Comparison of ENCODE assay signal across 8 mouse cellular contexts in the genomic region with DNA sequence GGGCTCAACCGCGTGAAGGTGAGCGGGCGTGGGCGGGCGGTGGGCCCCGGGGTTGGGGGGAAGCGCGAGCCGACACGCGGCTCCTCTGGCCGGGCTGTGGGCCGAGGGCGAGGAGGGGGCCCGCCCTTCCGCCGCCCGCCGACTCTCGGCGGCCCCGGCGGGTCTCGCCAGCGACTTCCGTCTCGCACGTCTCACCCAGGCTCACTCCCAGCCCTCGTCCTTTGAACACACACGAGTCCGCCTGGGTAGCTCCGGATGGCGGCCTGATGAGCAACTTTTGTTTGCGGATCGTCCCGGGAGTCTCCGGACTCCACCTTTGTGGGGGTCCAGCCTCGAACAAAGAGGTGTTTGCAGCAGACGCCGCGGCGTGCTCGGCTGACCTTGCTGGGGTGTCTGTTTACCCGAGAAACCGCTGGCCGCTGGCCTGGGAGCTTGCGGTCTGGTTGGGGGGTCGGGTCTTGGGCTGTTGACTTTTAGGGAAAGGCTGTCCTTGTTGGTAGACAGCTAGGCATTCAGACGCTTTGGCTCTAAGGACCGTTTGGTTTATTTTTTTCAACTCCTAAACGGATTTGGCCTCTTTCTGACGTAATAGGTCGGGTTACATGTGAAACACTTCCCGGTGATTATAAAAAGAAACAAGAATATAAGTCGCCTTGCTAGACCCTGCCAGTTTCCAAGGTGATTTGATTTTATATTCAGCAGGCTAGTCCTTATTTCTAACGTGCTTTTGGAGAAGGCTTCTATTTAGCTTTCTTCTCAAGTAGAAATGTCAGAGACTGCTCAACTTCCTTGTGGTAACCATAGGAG. TPM values are rescaled to one million over a fixed set of nuclear protein-coding genes. Genes with fewer than 3 reads are reported as not detected.
DNase-seq lines count a peak whose midpoint lies in the region; ATAC-seq and TF ChIP-seq lines count a peak whose summit lies in the region.

No protein-coding gene starts in this region.

- peak overlapping the region; percentile 51 for H3K4me3 ChIP-seq in cerebellum, adult 2 months (replicated peaks; ENCODE audit: insufficient read depth, low read depth, low read length)
- peak overlapping the region; percentile 76 for H3K4me3 ChIP-seq in embryonic facial prominence, embryonic 13.5 days
- peak overlapping the region; percentile 89 for H3K4me3 ChIP-seq in heart, embryonic 15.5 days

- peak; percentile 81 for ATAC-seq in embryonic facial prominence, embryonic 13.5 days (ENCODE audit: insufficient number of reproducible peaks, insufficient read depth, low FRiP score, low TSS enrichment, low read depth)
- ATAC-seq in heart, embryonic 15.5 days (replicated peaks; ENCODE audit: insufficient number of reproducible peaks, insufficient read depth, low FRiP score, low read depth): peak; percentile 74
- ATAC-seq in megakaryocyte, adult 5-6 weeks (ENCODE audit: poor library complexity, severe bottlenecking): peak; percentile 53

- peak overlapping the region; percentile 78 for H3K4me2 ChIP-seq in embryonic facial prominence, embryonic 13.5 days
- peak overlapping the region; percentile 70 for H3K4me2 ChIP-seq in heart, embryonic 15.5 days

- 2% methylated on average over 57 of the region's 57 CpGs for WGBS in cerebellum, adult 2 months
- under 1% methylated on average over 56 of the region's 57 CpGs for WGBS in embryonic facial prominence, embryonic 13.5 days
- WGBS in heart, embryonic 15.5 days: 0% methylated on average over 49 of the region's 57 CpGs

- peaks cover 12% of the 10 kb centered on the region for H3K36me3 ChIP-seq in embryonic facial prominence, embryonic 13.5 days
- peaks cover 10% of the 10 kb centered on the region; the same call in 1 of the 2 replicates for H3K36me3 ChIP-seq in heart, embryonic 15.5 days

- H3K27me3 ChIP-seq in cerebellum, adult 2 months (ENCODE audit: control insufficient read depth, insufficient read depth, low read length): peaks cover 8% of the 10 kb centered on the region; the same call in 1 of the 2 replicates
- H3K27me3 ChIP-seq in embryonic facial prominence, embryonic 13.5 days: no peaks in the 10 kb centered on the region
- no peaks in the 10 kb centered on the region for H3K27me3 ChIP-seq in heart, embryonic 15.5 days

- H3K9ac ChIP-seq in embryonic facial prominence, embryonic 13.5 days: peak overlapping the region; percentile 94
- peak overlapping the region; percentile 94 for H3K9ac ChIP-seq in heart, embryonic 15.5 days

- no peaks in the 10 kb centered on the region for H3K9me3 ChIP-seq in embryonic facial prominence, embryonic 13.5 days
- H3K9me3 ChIP-seq in heart, embryonic 15.5 days (replicated peaks): no peaks in the 10 kb centered on the region

- peak in 1 of 2 experiments; percentile 17 for DNase-seq in cerebellum, adult 2 months
- DNase-seq in cerebellum, adult 11-12 months: no peak
- peak; percentile 75 for DNase-seq in T-cell, adult 2 months (ENCODE audit: low spot score)
- DNase-seq in layer of hippocampus, adult 9-11 months: peak; percentile 23
- peak; percentile 77 for DNase-seq in retina, postnatal 1 day

- no peak for TF ChIP-seq CTCF in cerebellum, adult 2 months (IDR thresholded peaks at IDR 0.05; ENCODE audit: borderline replicate concordance, insufficient read depth, low read depth, low read length)

- no peak for TF ChIP-seq POLR2A in cerebellum, adult 2 months (IDR thresholded peaks at IDR 0.05; ENCODE audit: borderline replicate concordance, insufficient read depth, low read length)

- H3K27ac ChIP-seq in cerebellum, adult 2 months (ENCODE audit: insufficient read depth, low read length): no peak overlapping the region
- peak overlapping the region; percentile 96 for H3K27ac ChIP-seq in embryonic facial prominence, embryonic 13.5 days
- H3K27ac ChIP-seq in heart, embryonic 15.5 days: peak overlapping the region; percentile 97

- no peaks in the 10 kb centered on the region for H3K4me1 ChIP-seq in cerebellum, adult 2 months (ENCODE audit: control insufficient read depth, insufficient read depth, low read length)
- peaks cover 28% of the 10 kb centered on the region for H3K4me1 ChIP-seq in embryonic facial prominence, embryonic 13.5 days
- peaks cover 22% of the 10 kb centered on the region for H3K4me1 ChIP-seq in heart, embryonic 15.5 days (replicated peaks)

RNA-seq across cellular contexts. Expression of a gene that starts 0.6 kb away (rescaled TPM):
- polyA plus RNA-seq in cerebellum, adult 2 months (2012; rRNA removed): 90.7 and 93.9 TPM in 2 replicates
- polyA plus RNA-seq in embryonic facial prominence, embryonic 13.5 days (2015; fragmentation: Nextera tagmentation; extraction: Ambion mirVana): 857 and 874 TPM in 2 replicates
- 976 and 1,307 TPM in 2 replicates for polyA plus RNA-seq in heart, embryonic 15.5 days (2015; fragmentation: Nextera tagmentation; extraction: Ambion mirVana)
- total RNA-seq in megakaryocyte, adult 5-6 weeks (2015): 436 and 445 TPM in 2 replicates
- 196 and 210 TPM in 2 replicates for total RNA-seq in megakaryocyte, adult 5-6 weeks (2017)

RNA-seq across cellular contexts. Expression of a gene that starts 0.7 kb away (rescaled TPM):
- 2.6 and 2.7 TPM in 2 replicates for polyA plus RNA-seq in cerebellum, adult 2 months (2012; rRNA removed)
- polyA plus RNA-seq in embryonic facial prominence, embryonic 13.5 days (2015; fragmentation: Nextera tagmentation; extraction: Ambion mirVana): 9.9 and 10.2 TPM in 2 replicates
- polyA plus RNA-seq in heart, embryonic 15.5 days (2015; fragmentation: Nextera tagmentation; extraction: Ambion mirVana): 4.2 and 5.8 TPM in 2 replicates
- total RNA-seq in megakaryocyte, adult 5-6 weeks (2015): 6.8 and 12.8 TPM in 2 replicates
- 6.3 and 16.1 TPM in 2 replicates for total RNA-seq in megakaryocyte, adult 5-6 weeks (2017)

RNA-seq across cellular contexts. Expression of a gene that starts 21.0 kb away (rescaled TPM):
- polyA plus RNA-seq in cerebellum, adult 2 months (2012; rRNA removed): 19.6 and 20.6 TPM in 2 replicates
- polyA plus RNA-seq in embryonic facial prominence, embryonic 13.5 days (2015; fragmentation: Nextera tagmentation; extraction: Ambion mirVana): 53.3 and 59.5 TPM in 2 replicates
- polyA plus RNA-seq in heart, embryonic 15.5 days (2015; fragmentation: Nextera tagmentation; extraction: Ambion mirVana): 33.6 and 35.5 TPM in 2 replicates
- total RNA-seq in megakaryocyte, adult 5-6 weeks (2015): 61.3 and 64.3 TPM in 2 replicates
- total RNA-seq in megakaryocyte, adult 5-6 weeks (2017): 70.0 and 70.2 TPM in 2 replicates

RNA-seq across cellular contexts. Expression of a gene that starts 50.6 kb away (rescaled TPM):
- 2.7 and 3.0 TPM in 2 replicates for polyA plus RNA-seq in cerebellum, adult 2 months (2012; rRNA removed)
- polyA plus RNA-seq in embryonic facial prominence, embryonic 13.5 days (2015; fragmentation: Nextera tagmentation; extraction: Ambion mirVana): 9.1 and 9.6 TPM in 2 replicates
- polyA plus RNA-seq in heart, embryonic 15.5 days (2015; fragmentation: Nextera tagmentation; extraction: Ambion mirVana): 7.5 and 8.6 TPM in 2 replicates
- total RNA-seq in megakaryocyte, adult 5-6 weeks (2015): 27.2 and 37.1 TPM in 2 replicates
- 25.0 and 26.0 TPM in 2 replicates for total RNA-seq in megakaryocyte, adult 5-6 weeks (2017)
